Mouse (Mus musculus) liver, adult (tissue): ENCODE results near the gene Natd1.
A peak's percentile ranks its signal among the peaks of the same experiment; 100 is the strongest.

ENCODE experiments used
- GATA4 ChIP-seq: IDR thresholded peaks from 2 replicates; pipeline ENCODE4 v1.6.1; 2014; ENCODE audit warnings: mild to moderate bottlenecking, low read length; ENCODE audit not compliant: insufficient replicate concordance

The Natd1 gene

DNA sequence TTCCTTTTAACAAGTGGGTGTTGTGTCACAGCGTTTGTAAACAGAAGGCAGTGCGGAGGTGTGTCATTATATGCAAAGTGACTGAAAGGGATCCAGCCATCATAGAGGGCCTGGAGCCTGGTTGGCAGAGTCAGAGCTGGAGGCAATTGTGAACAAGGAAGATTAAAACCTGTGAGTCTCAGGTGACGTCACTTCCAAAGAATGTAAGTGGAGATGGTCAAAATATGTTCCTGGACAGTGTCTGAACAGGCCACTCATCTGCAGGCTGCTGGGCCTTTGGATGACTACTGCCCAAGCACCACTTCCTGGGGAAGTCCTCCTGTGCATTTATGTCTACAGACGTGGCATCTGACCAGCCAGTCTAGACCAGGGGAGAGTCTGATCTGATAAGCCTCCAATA is 651 bp upstream of the Natd1 start:
- TF ChIP-seq GATA4 = no peak

DNA sequence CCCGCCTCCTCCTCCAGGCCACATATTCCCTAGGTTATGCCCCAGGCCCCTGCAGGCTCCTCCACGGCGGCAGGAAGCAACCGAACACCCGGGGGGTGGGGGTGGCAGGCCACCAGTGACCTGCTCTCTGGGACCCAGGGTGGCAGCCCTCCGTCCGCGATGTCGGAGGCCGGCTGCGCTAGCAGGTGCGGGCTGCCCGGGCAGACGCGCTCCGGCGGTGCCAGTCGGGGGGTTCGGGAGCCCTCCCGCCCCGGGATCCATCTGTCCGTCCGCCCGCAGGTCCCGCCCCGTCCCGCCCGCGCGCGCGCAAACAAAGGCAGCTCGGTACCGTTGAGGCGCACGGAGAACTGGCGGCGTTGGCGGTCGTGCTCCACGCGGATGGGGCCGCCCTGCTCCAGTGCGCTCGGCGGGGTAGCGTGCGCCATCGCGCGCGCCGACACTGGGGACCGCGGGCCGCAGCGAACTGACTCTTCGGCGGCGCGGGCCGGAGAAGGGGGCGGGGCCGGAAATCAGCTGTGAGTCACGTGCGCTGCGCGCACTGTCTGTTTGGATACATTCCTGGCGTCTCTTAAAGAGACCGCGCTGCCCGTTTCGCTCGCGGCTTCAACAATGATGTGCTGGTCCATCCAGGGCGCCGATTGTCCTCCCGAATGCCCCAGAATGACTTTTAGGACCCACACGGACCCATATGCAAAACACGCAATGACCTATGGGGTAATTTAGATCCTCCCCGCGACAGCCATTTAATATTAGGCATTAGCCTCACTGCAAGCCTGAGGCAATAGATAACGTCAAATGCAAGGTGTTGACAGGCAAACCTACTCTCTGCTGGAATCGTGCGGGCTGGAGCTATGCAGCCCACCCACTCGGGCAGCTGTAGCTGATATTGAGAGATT is 1.0 kb downstream of the Natd1 start:
- TF ChIP-seq GATA4 = peak; percentile 25; the same call in 1 of the 2 replicates

DNA sequence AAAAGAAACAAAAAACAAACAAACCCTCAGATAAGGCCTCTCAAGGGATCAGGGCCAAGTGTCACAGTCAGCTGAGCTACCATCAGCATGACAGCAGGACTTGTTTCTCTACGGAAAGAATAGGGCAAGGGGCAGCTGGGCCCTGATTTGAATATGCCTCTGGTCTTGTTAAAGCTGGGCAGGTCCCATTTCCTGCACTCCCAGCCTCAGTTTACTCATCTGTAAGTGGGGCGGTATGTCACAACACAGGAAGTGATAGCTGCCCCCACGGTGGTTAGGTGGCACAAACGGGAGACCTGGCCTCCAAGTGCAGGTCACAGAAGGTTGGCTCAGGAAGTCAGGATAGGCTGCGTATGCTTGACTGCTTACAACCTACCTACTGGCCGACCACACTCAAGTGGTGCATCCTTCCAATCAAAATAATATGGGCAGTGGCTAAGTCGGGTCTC is 2.0 kb downstream of the Natd1 start:
- TF ChIP-seq GATA4 = no peak

DNA sequence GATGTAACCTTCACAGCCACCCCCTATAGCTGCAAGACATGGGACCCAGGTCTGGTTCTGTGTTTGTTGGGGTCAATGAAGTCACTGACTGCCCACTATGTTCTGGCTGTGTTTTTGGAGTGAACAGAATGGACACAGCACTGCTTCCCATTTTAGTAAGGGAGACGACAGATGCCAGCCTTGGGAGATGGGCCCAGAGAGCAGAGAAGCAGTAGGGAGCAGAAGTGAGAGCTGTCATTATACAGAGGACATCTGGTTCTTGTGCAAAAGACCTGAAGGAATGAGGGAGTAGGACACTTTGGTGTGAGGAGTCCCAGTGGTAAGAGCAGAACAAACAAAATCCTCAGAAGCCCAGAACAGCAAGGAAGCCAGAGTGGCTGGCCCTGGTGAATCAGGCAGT is 4.9 kb downstream of the Natd1 start:
- TF ChIP-seq GATA4 = no peak

DNA sequence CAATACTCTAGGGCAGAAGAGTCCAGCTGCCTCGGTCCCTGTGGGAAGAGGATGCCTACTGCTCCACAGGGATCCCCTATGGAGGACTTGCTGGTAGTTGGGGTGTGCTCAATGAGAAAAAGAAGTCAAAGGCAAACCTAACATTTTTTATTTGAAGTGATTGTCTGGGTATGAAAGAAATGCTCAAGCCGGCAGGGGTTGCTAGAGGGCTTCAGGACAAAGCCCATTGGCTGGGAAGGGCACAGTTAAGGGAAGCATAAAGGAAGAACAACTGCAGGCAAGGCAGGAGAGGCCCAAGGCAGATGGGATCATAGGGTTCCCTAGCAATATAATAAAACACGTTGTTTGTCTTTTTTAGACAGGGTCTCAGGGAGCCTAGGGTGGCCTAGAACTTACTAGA is 6.5 kb downstream of the Natd1 start:
- no peak for TF ChIP-seq GATA4

DNA sequence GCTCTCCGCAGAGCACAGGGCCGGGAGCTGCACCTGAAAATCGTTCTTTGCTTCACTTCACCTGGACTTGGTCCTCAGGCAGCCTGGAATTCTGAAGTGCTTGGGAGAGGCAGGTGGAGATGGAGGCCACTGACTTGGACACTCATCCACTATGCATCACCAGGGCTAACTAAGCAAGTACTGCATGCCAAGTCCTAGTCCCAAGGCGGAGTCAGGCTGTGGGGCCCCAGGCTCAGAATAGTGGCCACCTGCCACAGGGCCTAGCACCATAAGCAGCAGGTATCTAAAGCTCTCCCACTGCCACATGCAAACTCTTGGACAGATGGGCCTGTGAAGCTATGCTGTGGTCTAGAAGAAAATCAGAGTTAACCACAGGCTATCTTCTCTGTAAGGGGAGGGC is 8.1 kb downstream of the Natd1 start:
- no peak for TF ChIP-seq GATA4

DNA sequence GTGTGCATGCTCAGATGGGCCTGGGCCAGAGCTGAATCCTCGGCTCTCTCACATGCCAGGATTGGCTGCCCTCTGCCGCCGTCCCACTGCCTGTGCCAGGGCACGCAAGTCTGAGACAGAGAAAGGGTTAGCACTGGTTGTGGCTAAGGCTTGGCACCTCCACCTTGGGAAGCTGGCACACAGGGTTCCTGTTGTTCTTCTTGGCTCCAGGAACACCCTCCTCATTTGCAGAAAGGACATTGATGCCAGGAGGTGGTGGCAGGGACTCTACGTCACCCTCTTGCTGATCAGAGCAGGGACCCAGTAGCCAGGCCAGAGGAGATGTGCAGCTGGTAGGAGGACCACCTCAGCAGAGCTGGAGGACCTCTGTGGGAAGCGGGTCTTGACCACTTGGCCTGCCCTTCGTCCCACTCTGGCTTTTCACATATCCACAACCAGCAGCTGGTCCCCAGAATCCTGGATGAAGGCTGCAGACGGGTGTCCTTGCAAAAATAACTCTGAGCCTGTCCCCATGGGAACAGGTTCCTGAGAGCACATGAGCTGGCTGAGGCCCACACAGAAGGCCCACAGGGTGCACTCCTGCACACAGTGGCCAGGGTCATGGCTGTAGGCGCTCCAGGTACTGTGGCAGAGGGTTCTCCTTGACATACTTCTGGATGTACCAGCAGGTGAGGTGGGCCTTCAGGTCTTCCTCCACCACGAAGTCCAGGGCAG is 9.0 kb downstream of the Natd1 start:
- no peak for TF ChIP-seq GATA4

DNA sequence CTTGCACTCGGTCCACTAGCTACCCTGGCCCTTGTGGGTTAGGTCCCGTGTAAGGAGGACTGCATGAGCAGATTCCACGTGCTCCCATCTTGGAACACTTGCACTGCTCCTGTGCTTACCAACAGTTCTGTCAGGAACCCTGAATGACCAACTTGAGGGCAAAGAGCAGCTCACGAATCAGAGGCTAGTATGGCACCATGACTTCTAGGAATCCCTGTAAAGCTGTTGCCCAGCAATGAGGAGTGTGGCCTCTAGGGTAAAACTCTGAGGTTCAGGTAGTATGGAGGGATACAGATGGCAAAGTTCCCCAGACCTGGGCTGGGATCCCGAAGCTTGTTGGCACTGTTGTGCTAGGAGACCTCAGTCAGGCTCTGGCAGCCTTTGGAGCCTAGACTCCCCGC is 10.9 kb downstream of the Natd1 start:
- no peak for TF ChIP-seq GATA4

DNA sequence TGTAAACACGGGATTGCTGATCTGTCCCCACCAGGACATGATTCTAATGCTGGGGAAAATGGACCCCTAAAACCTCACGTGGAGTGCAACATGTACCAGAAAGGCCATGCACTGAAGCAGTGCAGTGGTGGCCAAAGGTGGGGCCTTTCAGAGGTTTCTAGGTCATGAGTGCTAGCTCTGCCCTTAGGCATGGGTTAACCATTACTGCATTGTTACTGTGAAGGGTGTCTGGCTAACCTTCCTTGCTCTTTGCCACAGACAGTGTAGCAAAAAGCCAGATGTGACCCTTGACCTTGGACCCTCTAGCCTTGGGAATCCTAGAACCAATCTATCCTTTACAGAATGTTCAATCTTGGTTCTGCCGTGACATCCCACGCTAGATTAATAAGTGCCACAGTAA is 12.1 kb downstream of the Natd1 start:
- no peak for TF ChIP-seq GATA4

DNA sequence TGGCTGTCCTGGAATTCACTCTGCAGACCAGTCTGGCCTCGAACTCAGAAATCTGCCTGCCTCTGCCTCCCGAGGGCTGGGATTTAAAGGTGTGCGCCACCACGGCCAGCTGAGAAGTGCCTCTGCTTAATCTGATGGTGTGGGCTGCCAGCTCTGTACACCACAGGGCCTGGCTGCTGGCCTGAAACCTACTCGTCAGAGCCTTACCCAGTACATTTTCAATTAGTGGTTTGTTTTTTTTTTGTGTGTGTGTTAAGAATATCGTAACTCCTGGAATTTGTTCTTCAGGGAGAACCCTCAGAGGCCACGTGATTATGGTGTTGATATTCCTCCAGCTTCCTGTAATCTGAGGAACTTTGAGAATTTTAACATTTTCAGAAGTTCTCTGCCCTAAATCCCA is 12.5 kb downstream of the Natd1 start:
- no peak for TF ChIP-seq GATA4

DNA sequence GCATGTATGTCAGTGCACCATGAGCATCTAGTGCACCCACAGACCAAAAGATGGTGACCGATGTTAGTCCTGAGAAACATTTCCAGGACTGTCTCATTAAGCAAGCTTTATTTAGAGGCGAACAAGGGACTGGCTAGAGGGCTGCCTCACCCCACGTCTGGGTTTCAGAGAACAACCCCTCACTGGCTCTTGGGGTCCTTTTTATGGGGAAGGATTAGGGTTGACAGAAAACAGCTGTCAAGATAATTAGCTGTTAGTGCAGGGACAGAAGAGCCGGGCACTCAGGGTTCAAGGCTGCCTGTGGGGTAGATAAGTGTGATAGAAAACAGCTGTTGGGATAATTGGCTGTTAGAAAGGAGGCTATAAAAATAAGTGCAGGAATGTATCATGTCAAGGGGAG is 18.6 kb downstream of the Natd1 start:
- TF ChIP-seq GATA4 = no peak

DNA sequence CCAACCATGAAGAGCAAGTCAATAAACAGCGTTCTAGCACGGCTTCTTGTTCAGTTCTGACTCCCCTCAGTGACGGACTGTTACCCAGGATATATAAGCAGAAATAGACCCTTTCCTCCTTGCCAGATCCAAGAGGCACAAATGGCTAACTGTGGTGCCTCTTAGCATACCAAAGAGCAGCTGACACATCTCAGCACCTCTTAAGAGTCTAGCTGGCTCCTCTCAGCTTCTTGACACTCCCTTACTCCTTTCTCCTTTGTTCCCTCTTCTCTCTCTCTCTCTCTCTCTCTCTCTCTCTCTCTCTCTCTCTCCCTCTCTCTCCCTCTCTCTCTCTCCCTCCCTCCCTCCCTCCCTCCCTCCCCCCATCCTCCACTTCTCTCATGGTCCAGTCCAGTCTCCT is 23.8 kb downstream of the Natd1 start:
- no peak for TF ChIP-seq GATA4

DNA sequence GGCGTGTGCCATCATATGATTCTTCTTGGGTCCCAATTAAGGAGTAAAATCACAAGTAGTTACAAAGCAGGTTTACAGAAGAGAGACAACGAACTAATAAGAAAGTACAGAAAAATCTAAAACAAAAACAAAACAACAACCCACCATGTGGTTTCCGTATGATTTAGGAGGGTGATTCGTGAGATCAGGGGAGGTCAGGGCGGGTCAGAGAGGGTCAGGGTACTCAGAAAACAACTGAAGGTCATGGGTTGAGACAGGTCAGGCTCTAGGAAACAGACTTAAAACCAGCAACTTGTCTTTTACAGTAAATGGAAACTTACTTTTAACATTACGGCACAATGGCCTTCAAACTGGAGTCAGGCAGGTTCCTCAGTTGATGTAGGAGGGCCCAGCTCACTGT is 24.3 kb downstream of the Natd1 start:
- no peak for TF ChIP-seq GATA4

DNA sequence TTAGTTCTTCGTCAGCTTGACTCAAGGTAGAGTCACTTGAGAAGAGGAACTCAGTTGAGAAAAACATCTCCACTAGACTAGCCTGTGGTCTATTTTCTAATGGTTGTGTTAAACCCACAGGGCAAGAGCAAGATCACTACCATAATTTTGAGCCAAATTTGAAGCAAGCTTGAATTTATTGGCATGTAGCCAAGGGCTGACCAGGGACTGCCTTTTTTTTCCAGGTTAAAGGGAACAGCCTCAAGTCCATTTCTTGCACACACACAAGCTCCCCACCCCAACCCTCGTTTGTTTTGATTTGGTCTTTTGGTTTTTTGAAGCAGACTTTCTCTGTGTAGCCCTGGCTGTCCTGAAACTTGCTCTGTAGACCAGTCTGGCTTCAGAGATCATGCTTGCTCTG is 24.7 kb downstream of the Natd1 start:
- TF ChIP-seq GATA4 = no peak

DNA sequence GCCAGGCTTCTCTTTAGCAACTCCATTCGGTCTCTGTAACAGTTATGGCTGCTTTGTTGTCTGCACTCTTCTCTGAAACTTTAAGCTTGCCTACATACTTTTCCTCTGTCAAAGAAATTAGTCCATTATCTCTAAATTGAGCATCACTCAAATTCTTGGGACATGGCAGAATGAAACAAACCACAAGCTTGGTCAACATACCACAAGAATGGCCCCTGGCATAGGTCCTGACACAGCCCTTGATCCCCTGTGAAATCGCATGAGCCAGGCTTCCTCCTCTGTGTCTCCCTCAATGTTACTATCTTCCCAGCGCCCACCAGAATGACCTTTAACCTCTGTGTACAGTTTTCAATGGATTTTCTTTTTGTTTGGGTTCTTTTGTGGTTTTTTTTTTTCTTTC is 32.2 kb downstream of the Natd1 start:
- no peak for TF ChIP-seq GATA4

DNA sequence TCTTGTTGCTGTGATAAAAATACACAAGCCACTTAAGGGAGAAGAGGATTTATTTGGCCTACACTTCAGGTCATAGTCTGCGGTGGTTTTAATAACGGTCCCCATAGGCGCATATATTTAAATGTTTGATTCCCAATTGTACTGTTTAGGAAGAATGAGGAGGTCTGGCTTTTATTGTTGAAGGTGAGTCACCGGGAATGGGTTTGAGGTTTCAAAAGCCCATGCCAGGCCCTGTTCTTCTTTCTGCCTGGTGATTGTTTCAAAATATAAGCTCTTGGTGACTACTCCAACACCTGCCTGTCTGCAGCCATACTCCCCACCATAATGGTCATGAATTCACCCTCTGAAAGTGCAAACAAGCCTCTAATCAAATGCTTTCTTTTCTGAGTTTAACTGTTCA is 34.0 kb downstream of the Natd1 start:
- no peak for TF ChIP-seq GATA4
